Mouse (Mus musculus): ENCODE measurements at regions not wholly inside any gene's neighbourhood (a gene's known extent, or its start where the extent isn't known, plus 50 kb on each side); places are given as distances from the start of the nearest gene placed in this dataset.

DNA sequence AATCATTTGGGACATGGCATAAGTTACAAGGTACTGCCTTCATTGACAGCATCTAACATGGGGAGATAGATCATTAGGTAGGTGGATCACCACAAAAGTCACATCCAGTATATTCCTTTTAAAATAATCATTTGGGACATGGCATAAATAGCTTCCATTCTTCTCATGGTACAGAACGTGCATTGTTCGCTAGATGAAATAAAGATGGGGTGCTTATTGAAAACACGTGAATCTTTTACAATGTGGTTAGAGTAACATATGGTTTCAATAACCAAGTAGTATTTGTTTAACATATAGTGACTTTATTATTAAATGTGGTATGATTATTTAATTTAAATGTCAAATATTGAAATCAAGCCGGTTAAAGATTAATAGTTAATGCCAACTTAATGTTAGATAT is 381.3 kb upstream of the Rasgrp1 start:
- 92% methylated on average over 4 of the region's 4 CpGs for WGBS
- Histone ChIP-seq H3K36me3 (ENCODE audit: insufficient read depth, low read length) (no peaks in the 10 kb centered on the region), H3K27me3 (ENCODE audit: insufficient read depth, low read length) (no peaks in the 10 kb centered on the region), H3K4me2 (ENCODE audit: low read length) (no peak overlapping the region), H3K9me3 (replicated peaks; ENCODE audit: low read length) (no peaks in the 10 kb centered on the region), H3K9ac (ENCODE audit: low read depth, low read length) (no peak overlapping the region), H3K4me1 (replicated peaks; ENCODE audit: insufficient read depth, low read length) (no peaks in the 10 kb centered on the region), H3K4me3 (replicated peaks; ENCODE audit: low read depth, low read length) (no peak overlapping the region), H3K27ac (no peak overlapping the region)
- no peak for TF ChIP-seq CTCF (IDR thresholded peaks at IDR 0.05; ENCODE audit: low read depth)
- DNase-seq (ENCODE audit: low spot score): no peak
- ATAC-seq (replicated peaks; ENCODE audit: low FRiP score, low read depth): no peak

DNA sequence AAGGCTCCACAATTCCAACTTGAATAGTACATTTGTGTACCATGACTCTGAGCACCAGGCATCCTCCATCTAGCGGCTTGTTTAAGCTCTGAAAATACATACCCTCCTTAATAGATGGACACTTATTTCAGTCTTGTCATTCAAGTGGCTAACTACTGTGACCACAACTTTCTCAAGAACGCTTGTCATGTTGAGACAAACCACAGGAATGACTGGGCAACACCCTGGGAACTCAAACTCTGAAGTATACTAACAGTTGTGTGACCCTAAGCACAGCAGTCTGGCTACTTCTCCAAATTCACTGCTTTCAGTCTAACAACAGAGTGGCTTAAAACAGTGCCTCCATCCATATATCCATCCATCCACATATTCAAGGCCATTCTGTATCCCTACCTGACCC is 380.4 kb upstream of the Thbs1 start:
- WGBS: 73% methylated on average over 2 of the region's 2 CpGs
- no peak overlapping the region for H3K4me3 ChIP-seq (replicated peaks; ENCODE audit: low read depth, low read length)
- no peak overlapping the region for H3K9ac ChIP-seq (ENCODE audit: low read depth, low read length)
- H3K36me3 ChIP-seq (ENCODE audit: insufficient read depth, low read length): no peaks in the 10 kb centered on the region
- ATAC-seq (replicated peaks; ENCODE audit: low FRiP score, low read depth) (no peak), DNase-seq (ENCODE audit: low spot score) (no peak)
- no peaks in the 10 kb centered on the region for H3K27me3 ChIP-seq (ENCODE audit: insufficient read depth, low read length)
- no peaks in the 10 kb centered on the region for H3K4me1 ChIP-seq (replicated peaks; ENCODE audit: insufficient read depth, low read length)
- no peak overlapping the region for H3K4me2 ChIP-seq (ENCODE audit: low read length)
- TF ChIP-seq CTCF (IDR thresholded peaks at IDR 0.05; ENCODE audit: low read depth): no peak
- H3K9me3 ChIP-seq (replicated peaks; ENCODE audit: low read length): no peaks in the 10 kb centered on the region
- H3K27ac ChIP-seq: no peak overlapping the region

DNA sequence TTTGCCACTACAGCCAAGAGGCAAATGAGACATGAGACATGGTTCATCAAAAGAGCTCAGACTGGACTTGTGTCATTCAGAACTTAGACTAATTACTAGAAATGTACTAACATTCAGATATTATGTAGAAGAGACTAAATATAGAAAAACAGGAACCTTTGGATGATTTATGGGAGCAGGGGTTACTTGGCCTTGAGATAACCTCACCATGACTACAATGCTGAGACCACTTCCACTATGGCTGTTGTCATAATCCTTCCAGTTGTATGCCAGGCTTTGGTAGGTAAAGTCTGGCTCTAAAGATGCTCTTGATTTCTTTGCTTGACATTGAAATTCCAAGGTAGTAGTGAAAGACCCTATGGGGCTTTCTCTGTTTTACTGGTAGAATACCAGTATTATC is 369.3 kb upstream of the Thbs1 start:
- H3K27ac ChIP-seq: no peak overlapping the region
- TF ChIP-seq CTCF (IDR thresholded peaks at IDR 0.05; ENCODE audit: low read depth): no peak
- no peaks in the 10 kb centered on the region for H3K9me3 ChIP-seq (replicated peaks; ENCODE audit: low read length)
- no peaks in the 10 kb centered on the region for H3K36me3 ChIP-seq (ENCODE audit: insufficient read depth, low read length)
- ATAC-seq (replicated peaks; ENCODE audit: low FRiP score, low read depth): no peak
- H3K27me3 ChIP-seq (ENCODE audit: insufficient read depth, low read length): no peaks in the 10 kb centered on the region
- H3K9ac ChIP-seq (ENCODE audit: low read depth, low read length): no peak overlapping the region
- DNase-seq (ENCODE audit: low spot score): no peak
- H3K4me2 ChIP-seq (ENCODE audit: low read length): no peak overlapping the region
- no peak overlapping the region for H3K4me3 ChIP-seq (replicated peaks; ENCODE audit: low read depth, low read length)
- H3K4me1 ChIP-seq (replicated peaks; ENCODE audit: insufficient read depth, low read length): no peaks in the 10 kb centered on the region

DNA sequence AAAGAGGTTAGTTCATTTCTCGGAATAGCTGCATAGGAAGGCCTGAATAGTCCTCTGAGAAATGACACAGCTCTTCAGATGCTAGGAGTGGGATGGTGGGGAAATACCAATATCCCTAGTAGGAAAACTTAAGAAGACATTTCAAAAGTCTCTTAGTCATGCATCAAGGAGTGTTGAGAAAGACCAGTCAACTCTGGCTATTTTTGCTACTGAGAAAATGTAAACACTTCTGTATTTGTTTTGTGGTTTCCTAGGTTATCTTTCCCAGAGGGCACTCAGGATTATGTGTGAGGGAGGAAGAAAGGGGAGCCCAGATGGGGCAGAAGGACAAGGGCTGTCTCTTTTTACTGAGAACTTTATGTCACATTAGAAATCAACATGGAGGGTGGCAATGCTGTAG is 367.8 kb upstream of the Thbs1 start:
- Histone ChIP-seq H3K27ac (no peak overlapping the region), H3K4me2 (ENCODE audit: low read length) (no peak overlapping the region), H3K4me1 (replicated peaks; ENCODE audit: insufficient read depth, low read length) (no peaks in the 10 kb centered on the region), H3K36me3 (ENCODE audit: insufficient read depth, low read length) (no peaks in the 10 kb centered on the region), H3K27me3 (ENCODE audit: insufficient read depth, low read length) (no peaks in the 10 kb centered on the region), H3K9ac (ENCODE audit: low read depth, low read length) (no peak overlapping the region), H3K9me3 (replicated peaks; ENCODE audit: low read length) (no peaks in the 10 kb centered on the region), H3K4me3 (replicated peaks; ENCODE audit: low read depth, low read length) (no peak overlapping the region)
- DNase-seq (ENCODE audit: low spot score) (no peak), ATAC-seq (replicated peaks; ENCODE audit: low FRiP score, low read depth) (no peak)
- whole genome bisulfite sequencing: 90% methylated on average over 1 of the region's 1 CpGs
- no peak for TF ChIP-seq CTCF (IDR thresholded peaks at IDR 0.05; ENCODE audit: low read depth)

DNA sequence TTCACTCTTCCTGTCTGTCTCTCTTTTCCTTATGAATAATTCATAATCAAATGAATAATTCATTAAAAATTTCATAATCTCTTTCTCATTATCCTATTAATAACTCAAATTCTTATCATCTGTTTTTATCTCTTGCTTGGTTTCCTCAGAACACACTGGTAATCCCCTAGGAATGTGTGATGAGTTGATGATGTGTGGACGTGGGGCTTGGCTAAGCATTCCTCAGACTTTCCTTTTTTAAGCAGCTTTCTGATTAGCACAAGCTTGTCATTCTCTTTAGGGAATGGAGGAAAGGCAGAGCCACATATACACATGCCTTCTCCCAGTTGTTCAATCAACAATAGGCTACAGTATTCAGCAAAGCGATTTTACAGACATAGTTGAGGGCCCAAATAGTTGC is 365.9 kb upstream of the Thbs1 start:
- ATAC-seq (replicated peaks; ENCODE audit: low FRiP score, low read depth): no peak

DNA sequence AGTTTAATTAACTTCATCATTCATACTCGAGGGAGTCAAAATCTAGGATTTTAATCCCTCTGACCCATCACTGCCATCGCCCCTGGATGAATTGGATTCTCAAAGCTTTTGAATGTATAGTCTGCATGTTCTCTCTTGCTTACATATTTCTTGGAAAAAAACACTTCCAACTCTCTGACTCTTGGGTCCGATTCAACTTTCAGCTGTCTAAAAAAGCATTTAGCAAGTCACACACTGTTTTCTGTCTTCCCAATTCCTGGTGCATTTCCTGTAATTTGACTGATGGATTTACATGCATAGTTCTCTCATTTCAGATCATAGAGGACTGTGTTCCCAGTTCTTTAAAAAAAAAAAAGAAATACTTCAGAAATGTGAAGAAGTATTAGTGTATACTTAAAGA is 364.5 kb upstream of the Thbs1 start:
- no peak for TF ChIP-seq CTCF (IDR thresholded peaks at IDR 0.05; ENCODE audit: low read depth)
- H3K9ac ChIP-seq (ENCODE audit: low read depth, low read length): no peak overlapping the region
- H3K4me2 ChIP-seq (ENCODE audit: low read length): no peak overlapping the region
- H3K4me1 ChIP-seq (replicated peaks; ENCODE audit: insufficient read depth, low read length): no peaks in the 10 kb centered on the region
- WGBS: 85% methylated on average over 3 of the region's 3 CpGs
- no peaks in the 10 kb centered on the region for H3K27me3 ChIP-seq (ENCODE audit: insufficient read depth, low read length)
- no peak overlapping the region for H3K27ac ChIP-seq
- no peak overlapping the region for H3K4me3 ChIP-seq (replicated peaks; ENCODE audit: low read depth, low read length)
- no peaks in the 10 kb centered on the region for H3K36me3 ChIP-seq (ENCODE audit: insufficient read depth, low read length)
- DNase-seq (ENCODE audit: low spot score): no peak
- no peaks in the 10 kb centered on the region for H3K9me3 ChIP-seq (replicated peaks; ENCODE audit: low read length)
- no peak for ATAC-seq (replicated peaks; ENCODE audit: low FRiP score, low read depth)

More for the DNA sequence above, 365.9 kb upstream of the Thbs1 start:
- H3K4me1 ChIP-seq (replicated peaks; ENCODE audit: insufficient read depth, low read length): no peaks in the 10 kb centered on the region
- no peaks in the 10 kb centered on the region for H3K9me3 ChIP-seq (replicated peaks; ENCODE audit: low read length)
- H3K4me2 ChIP-seq (ENCODE audit: low read length): no peak overlapping the region
- no peaks in the 10 kb centered on the region for H3K27me3 ChIP-seq (ENCODE audit: insufficient read depth, low read length)
- H3K27ac ChIP-seq: no peak overlapping the region
- no peak for TF ChIP-seq CTCF (IDR thresholded peaks at IDR 0.05; ENCODE audit: low read depth)
- no peak for DNase-seq (ENCODE audit: low spot score)
- WGBS: 68% methylated on average over 2 of the region's 2 CpGs
- no peaks in the 10 kb centered on the region for H3K36me3 ChIP-seq (ENCODE audit: insufficient read depth, low read length)
- H3K4me3 ChIP-seq (replicated peaks; ENCODE audit: low read depth, low read length): no peak overlapping the region
- no peak overlapping the region for H3K9ac ChIP-seq (ENCODE audit: low read depth, low read length)

DNA sequence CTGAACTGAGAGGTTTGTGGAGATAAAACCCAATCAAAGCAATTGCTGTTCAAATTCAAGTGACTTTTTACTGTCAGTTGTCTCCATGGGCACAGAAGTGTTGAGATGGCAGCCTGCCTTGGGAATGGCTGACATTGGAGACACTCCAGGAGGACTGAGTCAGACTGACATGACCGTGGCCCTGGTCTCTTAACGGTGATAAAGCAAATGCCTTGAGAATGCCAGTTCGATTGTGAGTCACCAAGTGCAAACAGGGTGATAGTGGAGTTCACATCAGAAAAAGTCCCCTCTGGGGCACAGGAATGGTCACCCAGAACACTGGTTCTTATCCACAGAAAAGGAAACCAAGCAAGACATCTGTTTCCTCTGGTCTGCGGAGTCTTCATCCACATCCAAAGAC is 362.8 kb upstream of the Thbs1 start:
- no peak for TF ChIP-seq CTCF (IDR thresholded peaks at IDR 0.05; ENCODE audit: low read depth)
- H3K36me3 ChIP-seq (ENCODE audit: insufficient read depth, low read length): no peaks in the 10 kb centered on the region
- ATAC-seq (replicated peaks; ENCODE audit: low FRiP score, low read depth) (no peak), DNase-seq (ENCODE audit: low spot score) (no peak)
- H3K4me2 ChIP-seq (ENCODE audit: low read length): no peak overlapping the region
- no peak overlapping the region for H3K4me3 ChIP-seq (replicated peaks; ENCODE audit: low read depth, low read length)
- no peaks in the 10 kb centered on the region for H3K9me3 ChIP-seq (replicated peaks; ENCODE audit: low read length)
- WGBS: 80% methylated on average over 4 of the region's 4 CpGs
- no peaks in the 10 kb centered on the region for H3K4me1 ChIP-seq (replicated peaks; ENCODE audit: insufficient read depth, low read length)
- no peaks in the 10 kb centered on the region for H3K27me3 ChIP-seq (ENCODE audit: insufficient read depth, low read length)
- no peak overlapping the region for H3K9ac ChIP-seq (ENCODE audit: low read depth, low read length)
- no peak overlapping the region for H3K27ac ChIP-seq

Data from kidney, postnatal 0 days (tissue).